Mouse (Mus musculus) mesoderm, embryonic 11.5 days (tissue): ENCODE data around the gene Pla2g6.

Experiments used
- DNase-seq: peaks from one replicate; pipeline ENCODE4 v3.0.0-alpha.2; 2012; ENCODE audit warnings: low read depth, low spot score

Pla2g6 gene

DNA sequence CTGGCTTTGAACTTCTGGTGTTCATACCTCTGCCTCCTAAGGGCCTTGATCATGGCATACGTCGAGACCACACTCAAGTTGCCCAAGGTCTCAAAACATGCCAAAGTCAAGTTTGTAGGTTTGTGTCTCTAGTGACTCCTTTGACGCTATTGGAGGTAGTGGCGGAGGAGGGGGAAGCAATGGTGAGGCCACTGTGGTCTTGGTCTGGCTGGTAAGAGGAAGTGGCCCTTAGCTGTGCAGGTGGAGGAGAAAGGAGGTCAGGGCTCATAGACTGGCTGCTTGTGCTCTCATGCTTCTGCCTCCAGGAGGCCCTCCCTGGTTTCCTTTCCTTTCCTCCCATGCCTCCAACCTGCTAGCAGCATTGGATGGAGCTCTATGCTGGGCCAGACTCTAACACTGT lies 22.7 kb upstream of the Pla2g6 start:
- DNase-seq = no peak

DNA sequence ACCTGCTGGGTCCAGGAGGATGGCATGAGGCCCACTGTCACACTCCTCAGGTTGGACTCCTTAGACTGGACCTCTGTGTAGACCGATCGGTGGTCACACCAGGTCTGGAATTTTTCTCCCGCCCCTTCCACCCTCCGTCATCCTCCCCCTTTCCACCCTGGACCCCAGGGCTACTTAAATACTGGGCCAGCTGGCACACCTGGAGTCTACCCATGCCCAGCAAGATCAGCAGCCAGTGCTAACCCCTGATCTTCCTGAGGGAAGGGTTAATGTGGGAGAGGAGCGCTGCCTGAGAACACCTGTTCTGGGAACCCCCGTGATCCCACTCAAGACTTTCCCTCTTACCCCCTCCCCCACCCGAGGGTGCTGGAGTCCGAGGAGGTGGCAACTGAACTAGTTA lies 20.5 kb upstream of the Pla2g6 start:
- no peak for DNase-seq

DNA sequence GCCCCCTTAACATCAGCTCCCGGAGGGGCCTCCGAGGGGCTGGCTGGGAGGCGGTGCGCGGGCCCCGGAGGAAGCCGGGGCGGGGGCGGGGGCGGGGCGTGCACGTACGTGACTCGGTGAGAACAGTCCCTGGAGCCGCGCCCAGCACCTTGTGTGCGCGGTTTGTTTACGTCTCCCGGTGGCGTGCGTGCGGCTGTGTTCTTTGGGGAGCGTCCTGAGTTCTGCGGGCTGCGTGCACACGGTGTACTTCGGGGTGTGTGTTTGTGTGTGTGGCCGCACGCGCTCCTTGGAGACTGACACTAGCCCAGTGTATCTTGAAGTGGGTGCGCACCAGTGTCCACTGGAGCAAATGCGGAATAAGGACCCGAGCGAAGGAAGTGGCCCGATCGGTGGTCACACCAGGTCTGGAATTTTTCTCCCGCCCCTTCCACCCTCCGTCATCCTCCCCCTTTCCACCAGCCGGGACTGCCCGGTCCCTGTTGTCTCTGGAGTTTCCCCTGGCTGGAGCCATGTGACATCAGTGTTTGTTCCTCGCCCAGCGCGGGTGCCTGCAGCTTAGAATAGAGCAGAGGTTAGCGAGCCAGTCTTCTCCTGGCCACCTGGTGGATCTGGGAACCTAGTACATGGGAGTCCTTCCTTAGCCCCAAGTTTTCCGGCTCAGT lies 19.8 kb upstream of the Pla2g6 start:
- DNase-seq = no peak

DNA sequence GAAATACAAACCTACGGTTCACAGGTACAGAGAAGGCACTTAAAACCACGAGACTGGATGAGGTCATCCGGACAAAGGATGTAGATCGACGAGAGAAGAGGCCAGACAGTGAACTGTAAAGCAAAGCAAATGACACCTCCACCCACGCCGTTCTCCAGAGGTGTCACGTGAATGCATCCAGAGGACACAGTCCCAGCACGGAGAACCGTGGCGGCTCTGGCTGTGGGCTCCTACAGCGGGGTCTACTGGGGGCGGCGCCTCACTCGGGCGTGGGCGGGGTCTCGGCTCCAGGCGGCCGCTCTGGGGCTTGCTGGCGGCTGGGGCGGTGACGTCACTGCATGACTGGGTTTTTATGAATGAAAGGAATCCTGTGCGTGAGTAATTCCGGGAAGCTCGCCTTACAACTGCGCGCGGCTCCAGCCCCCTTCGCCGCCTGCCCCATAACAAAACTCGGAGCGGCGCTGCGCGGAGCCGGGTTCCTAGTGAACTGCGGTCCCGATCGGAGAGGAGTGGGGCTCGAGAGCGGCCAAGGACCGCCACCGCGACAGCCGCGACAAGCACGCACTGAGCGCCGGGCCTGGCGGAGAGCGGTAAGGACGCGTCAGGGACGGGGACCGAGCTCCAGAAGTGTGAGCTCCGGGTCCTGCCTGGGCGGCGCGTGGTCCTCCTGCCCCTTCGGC lies 19.1 kb upstream of the Pla2g6 start:
- DNase-seq = peak; percentile 94

DNA sequence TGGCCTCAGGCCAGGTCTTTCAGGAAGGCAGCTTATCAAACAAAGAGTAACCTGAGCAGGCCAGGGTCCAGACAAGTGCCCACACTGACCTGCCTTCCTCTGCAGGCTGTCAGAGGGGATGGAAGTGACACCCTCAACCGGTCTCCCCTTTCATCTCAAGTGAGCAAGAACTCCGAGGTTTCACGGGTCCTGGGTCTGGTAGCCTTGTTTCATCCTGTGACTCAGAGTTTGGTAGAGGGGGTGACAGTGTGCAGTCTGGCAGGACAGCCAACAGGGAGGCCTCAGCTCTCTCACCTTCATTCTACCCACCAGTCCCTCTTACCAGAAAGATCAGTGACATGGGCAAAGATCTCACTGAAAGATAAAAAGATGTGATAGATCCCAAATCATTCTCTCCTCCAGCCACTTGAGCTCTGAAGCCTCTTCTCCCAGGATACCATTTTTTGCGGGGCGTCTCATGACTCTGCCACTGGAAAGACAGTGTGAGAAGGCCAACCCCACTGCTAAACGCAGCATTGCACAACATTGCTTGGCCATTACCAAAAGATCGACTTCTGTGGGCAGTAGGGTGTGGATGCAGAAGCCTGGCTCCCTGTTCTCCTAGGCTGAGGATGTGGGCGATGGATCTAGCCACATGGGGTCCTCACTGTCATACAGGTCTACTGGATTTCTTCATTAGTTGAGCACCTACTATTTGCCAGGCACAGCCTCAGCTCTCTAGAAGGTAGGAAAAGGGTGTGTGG lies 18.0 kb upstream of the Pla2g6 start, which contains the start of gene Maff:
Gene Maff (plus strand): TSS at position 571 of the 743 bp plus-strand sequence.
- DNase-seq = no peak

DNA sequence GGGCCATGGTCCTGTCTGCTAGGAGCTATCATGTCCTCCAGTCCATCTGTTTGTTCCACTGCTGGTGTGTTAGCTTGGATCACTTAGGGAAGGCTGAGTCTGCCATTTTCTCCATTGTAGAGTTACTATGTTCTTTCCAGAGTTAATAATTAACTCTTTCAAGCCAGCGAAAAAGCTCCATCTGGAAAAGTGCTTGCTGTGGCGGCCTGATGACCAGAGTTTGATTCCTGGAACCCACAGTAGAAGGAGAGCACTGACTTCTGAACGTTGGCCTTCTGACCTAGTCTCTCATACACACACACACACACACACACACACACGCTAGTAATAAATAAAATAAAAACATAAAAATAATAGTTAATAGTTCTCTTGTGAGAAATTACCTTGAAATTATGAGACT lies 16.4 kb upstream of the Pla2g6 start:
- DNase-seq = no peak

DNA sequence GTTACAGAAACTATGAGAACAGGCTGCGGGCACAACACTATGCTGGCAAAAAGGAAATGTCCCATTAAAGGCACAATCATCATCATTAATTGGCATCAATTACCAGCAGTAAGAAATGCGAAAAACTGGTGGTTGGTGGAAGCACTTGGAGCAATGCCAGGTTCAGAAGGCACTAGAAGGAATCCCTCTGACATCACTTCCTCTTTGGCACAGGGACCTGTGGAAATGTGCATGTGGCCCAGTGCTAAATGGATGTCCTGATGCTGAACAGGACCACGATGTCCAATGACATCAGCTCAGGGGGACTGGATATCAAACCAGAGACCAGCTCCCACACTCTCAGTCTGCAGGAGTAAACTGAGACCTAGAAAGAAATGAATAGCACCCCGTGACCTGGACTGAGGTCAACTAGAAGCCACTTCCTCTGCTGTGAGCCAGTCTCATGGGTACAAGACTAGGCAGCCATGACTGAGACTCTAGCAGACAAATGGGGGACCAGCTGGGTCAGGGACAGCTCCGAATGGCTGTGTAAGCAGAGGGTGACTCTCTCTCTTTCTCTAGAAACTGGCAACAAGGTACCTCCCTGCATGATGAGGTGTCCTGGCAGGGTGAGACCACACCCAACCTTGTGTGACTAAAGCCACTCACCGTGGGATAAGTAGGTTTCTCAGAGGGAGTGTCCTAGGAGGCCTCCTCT lies 14.6 kb upstream of the Pla2g6 start:
- no peak for DNase-seq

DNA sequence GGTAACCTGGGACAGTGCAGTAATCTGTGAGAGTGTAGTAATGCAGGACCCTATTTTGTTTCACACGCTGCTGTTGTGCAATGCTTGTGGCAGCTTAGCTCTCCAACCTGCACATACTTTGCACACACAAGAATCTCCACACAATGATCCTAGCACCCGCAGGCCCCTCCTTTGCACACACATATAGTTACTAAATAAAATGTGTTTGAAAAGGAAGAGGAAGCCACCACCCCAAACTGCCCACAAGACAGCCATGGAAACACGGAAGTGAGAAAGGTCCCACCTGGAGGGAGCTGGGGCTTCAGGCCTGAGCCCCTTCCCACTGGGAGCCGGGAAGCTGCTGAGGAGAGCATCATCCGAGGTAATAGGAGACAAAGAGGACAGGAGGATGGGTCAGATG lies 10.8 kb upstream of the Pla2g6 start:
- no peak for DNase-seq

DNA sequence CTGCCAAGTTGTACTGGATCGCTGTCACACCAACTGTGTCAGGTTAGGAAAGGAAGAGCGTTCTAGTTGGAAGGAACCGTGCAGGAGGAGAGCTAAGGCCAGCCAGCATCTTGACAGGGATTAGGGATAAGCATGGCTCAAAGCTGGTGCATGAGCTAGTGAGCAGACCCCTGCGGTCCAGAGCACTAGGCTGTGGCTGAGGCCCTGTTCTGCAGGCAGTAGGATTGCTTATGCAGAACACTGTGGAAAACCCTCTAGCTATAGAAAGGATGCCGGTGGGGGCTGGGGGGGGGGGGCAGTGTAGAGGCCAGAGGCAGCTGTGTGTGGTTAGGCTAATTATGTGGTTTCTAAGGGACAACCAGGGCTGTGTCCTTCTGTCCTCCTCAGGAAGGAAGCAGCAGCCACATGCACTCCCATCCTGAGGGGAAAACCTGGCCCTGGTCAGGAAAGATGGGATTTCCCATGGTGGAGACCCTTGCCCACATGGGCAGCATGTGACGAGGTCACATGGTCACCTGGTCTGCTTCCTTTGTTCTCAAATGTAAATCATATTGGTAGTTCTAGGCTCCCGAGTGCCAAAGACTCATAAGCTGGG lies 7.0 kb upstream of the Pla2g6 start:
- DNase-seq = no peak

DNA sequence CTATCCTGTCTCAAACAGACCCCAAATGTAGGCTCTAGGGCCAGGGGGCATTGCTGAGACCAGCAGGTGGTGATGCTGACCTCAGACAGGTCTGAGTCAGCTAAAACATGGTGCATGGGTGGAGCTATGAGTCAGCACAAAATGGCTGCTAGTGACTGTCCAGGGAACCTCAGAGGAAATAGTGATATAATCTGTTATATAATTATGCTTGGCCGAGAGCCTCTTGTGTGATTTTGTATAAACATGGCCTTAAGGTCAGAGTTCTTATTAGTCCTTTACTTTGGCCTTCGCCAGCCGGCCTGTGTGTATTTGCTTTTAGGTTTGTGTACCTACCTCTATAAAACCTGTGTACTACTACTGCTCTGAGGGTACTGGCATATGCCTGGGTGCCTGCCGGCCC lies 5.2 kb upstream of the Pla2g6 start:
- DNase-seq = no peak

DNA sequence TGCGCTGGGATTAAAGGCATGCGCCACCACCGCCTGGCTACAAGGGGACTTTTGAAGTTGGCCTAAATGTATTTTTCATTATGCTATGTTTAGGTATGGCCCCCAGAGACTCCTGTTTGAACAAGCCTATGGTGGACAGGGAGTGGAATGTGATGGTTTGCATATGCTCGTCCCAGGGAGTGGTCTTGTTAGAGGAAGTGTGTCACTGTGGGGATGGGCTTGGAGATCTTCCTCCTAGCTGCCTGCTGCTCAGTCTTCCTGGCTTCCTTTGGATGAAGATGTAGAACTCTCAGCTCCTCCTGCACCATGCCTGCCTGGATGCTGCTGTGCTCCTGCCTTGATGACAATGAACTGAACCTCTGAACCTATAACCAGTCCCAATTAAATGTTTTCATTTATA lies 2.3 kb upstream of the Pla2g6 start:
- DNase-seq = peak; percentile 48

DNA sequence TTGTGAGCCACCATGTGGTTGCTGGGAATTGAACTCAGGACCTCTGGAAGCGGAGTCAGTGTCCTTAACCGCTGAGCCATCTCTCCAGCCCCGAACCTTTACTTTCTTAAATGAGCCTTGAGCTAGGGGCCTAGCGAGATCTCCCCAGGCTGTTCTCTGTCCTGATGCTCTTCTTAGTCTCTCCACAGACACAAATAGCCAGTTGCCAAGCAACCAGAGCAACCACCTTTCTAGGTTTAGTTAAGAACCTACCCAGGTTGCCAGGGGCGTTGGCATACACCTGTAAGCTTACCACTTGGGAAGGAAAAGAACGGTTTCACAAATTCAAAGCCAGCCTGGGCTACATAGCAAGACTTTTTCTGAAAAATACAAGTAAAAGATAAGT lies 1.8 kb upstream of the Pla2g6 start:
- no peak for DNase-seq

DNA sequence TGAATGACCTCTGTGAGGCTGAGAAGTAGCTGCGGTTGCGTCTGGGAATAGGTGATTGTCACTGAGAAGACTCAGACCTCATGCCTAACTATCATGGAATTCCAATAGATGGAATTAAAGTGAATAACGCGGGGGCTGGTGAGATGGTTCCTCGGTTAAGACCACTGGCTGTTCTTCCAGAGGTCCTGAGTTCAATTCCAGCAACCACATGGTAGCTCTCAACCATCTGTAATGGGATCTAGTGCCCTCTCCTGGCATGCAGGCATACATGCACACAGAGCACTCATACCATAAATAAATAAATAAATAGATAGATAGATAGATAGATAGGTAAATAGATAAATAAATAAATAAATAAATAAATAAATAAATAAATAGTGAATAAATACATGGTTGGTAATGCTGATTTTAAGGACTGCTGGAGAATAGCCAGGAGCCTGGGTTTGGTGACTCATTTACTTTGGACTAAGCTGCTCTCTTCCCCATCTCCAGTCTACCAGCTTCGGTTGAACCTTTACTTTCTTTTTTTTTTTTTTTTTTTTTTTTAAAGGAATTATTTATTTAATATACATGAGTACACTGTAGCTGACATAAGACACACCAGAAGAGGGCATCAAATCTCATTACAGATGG lies 1.3 kb upstream of the Pla2g6 start:
- peak; percentile 25 for DNase-seq

DNA sequence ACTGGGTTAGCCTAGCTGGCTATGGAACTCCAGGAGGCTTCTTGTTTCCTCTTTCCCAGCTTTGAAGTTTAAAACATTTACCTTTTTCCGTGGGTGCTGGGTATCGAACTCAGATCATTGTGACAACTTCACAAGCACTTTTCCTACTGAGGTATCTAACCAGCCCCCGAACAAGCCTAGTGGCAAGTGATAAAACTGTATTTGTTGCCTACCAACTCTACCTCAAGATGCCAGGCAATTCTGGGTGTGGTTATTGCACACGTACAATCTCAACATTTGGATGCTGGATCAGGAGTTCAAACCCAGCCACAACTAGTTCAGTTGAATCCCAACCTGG lies 717 bp upstream of the Pla2g6 start:
- DNase-seq = no peak

DNA sequence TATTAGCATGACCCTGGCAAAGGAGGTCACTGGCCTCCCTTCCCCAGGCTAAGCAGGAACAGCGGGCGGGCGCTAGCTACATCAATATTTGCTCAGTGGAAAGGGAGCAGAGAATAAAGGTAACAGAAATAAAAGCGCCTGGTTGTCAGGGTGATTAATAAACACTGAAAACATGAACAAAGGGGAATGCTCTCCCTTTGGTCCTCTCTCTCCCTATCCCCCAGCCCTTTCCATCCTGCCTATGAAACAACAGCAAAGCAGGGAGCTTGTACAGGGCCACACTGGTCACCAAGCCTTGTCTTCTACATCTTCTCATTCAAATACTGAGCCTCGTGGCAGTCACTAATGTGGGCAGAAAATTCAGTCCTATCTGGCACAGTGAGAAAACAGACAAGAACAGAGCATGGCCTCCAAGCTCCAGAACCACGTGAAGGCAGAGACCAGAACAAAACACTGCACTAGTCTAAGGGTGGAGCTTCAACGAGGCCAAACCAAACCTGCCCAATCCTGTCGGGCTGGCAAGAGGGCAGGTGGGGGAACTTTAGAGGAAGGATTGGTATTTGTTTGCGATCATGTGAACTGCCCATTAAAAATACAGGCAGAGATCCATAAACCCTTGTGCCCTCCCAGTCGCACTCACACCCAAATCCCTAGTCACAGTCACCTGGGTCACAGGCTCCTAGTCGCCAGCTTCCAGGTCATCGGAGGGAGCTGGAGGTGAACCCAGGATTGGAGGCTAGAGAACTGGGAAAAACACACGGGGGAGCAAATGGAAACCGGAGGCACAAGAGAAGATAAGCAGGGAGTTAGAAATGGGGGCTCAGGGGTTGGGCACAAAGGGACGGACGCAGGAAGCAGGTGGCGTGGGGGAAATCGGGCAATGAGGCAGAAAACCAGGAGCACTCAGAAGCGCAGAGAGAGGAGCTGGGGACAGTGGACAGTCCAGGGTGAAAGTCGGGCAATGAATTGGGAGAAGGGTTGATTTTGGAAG lies 924 bp downstream of the Pla2g6 start:
- peak; percentile 56 for DNase-seq

DNA sequence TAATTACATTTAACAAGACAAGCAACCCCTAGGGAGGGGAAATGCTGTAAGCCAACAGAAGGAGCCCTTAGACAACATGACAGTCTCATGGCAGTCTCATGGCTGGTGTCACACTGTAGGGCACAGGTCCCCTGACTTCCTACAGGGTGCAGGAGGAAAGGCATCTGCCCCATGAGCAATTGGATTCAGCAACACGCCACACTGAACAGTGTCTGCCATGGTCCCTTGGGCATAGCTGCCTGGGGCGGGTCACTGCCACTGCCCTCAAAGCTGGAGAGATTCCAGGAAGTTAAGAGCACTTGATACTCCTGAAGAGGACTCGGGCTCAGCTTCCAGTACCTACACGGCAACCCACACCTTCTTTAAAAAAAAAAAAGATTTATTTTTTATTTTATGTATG lies 1.9 kb downstream of the Pla2g6 start:
- DNase-seq = no peak

DNA sequence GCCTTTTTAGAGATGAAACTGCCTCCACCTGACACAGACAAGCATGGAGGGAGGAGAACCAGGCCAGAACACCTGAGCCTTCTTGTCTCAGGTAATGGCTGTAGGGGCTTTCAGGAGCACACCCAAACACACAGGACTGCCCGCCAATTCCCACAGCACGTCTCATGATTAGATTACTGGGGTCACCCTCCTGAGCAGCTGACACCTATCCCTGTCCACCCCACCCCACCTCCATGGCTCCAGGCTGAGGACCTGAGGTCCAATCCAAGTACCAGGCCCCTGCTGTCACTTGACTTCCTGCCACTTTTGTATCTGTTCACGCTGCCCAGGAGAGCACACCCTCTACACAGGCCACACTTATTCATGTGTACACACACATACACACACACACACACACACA lies 2.4 kb downstream of the Pla2g6 start:
- DNase-seq = no peak

DNA sequence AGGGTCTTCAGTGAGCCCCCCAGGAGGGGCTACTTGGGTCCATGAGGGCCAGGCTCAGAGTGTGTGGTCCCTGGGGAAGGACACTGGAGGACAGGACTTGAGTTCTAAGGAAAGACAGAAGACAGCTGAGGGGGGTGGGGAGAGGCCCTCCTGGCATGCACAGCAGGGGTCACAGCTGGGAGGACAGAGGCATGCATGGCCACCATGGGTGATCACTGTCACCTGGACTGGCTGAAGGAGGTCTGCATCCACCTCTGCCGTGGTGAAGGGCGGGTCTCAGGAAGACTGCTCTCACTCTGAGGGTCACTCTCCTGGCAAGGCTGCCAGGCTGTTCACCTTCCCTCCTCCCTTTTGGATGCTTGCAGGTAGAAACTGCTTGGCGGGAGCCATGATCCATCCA lies 3.8 kb downstream of the Pla2g6 start:
- DNase-seq = no peak

DNA sequence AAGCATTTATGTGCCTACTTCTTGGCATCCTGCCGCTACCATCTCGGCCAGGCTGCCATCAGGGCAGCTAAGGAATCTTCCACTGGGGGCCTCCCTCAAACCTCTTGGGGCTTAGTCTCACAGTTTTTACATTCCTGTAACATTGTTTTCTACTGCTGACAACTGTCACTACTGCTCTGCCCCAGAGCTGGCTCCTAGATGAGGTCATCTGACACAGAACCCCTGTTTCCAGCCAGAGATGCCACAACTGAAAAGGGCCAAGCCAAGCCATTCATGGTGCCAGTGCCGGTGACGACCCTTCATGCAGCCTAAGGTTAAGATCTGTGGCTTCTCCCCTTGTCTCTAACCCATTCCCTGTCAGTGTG lies 4.4 kb downstream of the Pla2g6 start:
- DNase-seq = no peak

DNA sequence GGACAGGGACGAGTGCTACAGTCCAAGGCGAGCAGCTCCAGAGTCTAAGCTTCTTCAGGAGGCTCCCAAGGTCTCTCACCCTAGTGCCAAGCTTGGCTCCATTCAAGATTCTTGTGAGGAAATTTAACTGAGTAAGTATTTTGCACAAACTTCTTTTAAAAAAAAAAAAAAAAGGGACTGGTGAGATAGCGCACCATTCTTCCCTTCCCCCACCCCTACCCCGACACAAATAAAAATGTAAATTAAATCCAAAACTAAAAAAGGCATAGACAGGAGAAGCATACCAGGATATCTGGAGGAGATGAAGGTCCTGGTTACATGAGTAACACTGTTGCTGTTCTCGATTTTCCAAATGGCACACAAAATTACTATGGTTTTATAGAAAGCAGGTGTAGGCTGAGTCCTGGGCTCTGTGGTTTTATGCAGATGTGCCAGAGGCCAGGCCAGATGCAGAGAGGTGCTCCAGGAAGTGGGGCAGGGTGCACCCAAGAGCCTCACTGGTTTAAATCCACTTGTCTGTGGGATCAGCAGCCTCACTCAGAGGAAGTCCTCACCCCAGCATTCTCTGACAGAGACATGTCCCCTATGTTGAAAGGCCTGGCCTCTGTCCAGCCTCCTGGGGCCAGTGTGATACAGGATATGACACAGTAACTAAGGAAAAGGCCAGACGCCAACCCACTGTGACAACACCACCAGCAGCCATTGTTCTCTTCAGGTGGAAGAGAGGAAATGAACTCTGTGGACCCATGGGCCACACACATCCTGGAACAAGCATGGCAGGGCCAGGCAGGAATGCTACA lies 5.0 kb downstream of the Pla2g6 start:
- DNase-seq = peak; percentile 22
